Mouse (Mus musculus) heart, postnatal 0 days (tissue): ENCODE results near the gene Cds1.

Source experiments
- CTCF ChIP-seq: IDR thresholded peaks from 2 replicates; pipeline ENCODE4 v1.5.1; 2016; ENCODE audit warnings: antibody characterized with exemption, control low read depth, low read depth
- EP300 ChIP-seq: IDR thresholded peaks from 2 replicates; pipeline ENCODE4 v1.6.1; 2016; ENCODE audit warnings: antibody characterized with exemption, low read depth

- TF ChIP-seq CTCF (no peak), EP300 (no peak)
These were observed 7.7 kb downstream of the Cds1 start for GRCm38 (mm10) chr5:101772621-101773020.
